Mouse (Mus musculus): ENCODE data around the gene Olfr799.

GRCm38 (mm10) chr10:129627834-129628233, 9.4 kb upstream of the Olfr799 start, which contains the start of gene Olfr798:
- TF ChIP-seq SIN3A (IDR thresholded peaks at IDR 0.05; ENCODE audit: low read length), result no peak
- TF ChIP-seq ZKSCAN1 (IDR thresholded peaks at IDR 0.05; ENCODE audit: borderline replicate concordance, low read depth, low read length), result no peak
- no peak for TF ChIP-seq CTCF (conservative IDR thresholded peaks at IDR 0.05 in 1 of 2, IDR thresholded peaks at IDR 0.05 in 1 of 2; ENCODE audit: low read depth in 2 of 2, low read length in 2 of 2)
- TF ChIP-seq POLR2A (IDR thresholded peaks at IDR 0.05; ENCODE audit: low read depth, low read length), result no peak
- no peak for TF ChIP-seq GABPA (IDR thresholded peaks at IDR 0.05; ENCODE audit: insufficient replicate concordance, low read depth, low read length)
- TF ChIP-seq MAX (IDR thresholded peaks at IDR 0.05; ENCODE audit: low read length), result no peak
- no peak for TF ChIP-seq CHD1 (IDR thresholded peaks at IDR 0.05; ENCODE audit: low read depth, low read length)
- TF ChIP-seq TCF12 (IDR thresholded peaks at IDR 0.05; ENCODE audit: low read depth, low read length), result no peak
